Mouse (Mus musculus) limb, embryonic 14.5 days (tissue): Measurements from ENCODE around the gene Lrrc27. TPM values are rescaled to one million over a fixed set of nuclear protein-coding genes. Genes with fewer than 3 reads are reported as not detected.

ENCODE experiments used
- ATAC-seq: fragments of 200-750 bp; cut with Nextera tagmentation; 2 replicates; pipeline ENCODE4 v1.8.0; 2017; ENCODE audit warnings: low read depth, moderate number of reproducible peaks, moderate TSS enrichment; ENCODE audit not compliant: low FRiP score
- DNase-seq: peaks from one replicate; pipeline ENCODE4 v3.0.0-alpha.2; 2015; ENCODE audit warnings: low spot score
- H3K27ac ChIP-seq: fragments of 300-500 bp; sonication (generic); replicated peaks from 2 replicates; pipeline ENCODE4 v1.5.1; 2014; ENCODE audit warnings: low read depth, mild to moderate bottlenecking, low read length, moderate library complexity, mixed read lengths
- H3K27me3 ChIP-seq: fragments of 300-500 bp; sonication (generic); 2 replicates; pipeline ENCODE4 v1.6.1; 2014; ENCODE audit warnings: low read length, mixed read lengths; ENCODE audit not compliant: control insufficient read depth, insufficient read depth
- H3K36me3 ChIP-seq: fragments of 300-500 bp; sonication (generic); 2 replicates; pipeline ENCODE4 v1.6.1; 2014; ENCODE audit warnings: mild to moderate bottlenecking, low read length, moderate library complexity, mixed read lengths; ENCODE audit not compliant: control insufficient read depth, insufficient read depth
- H3K4me1 ChIP-seq: fragments of 300-500 bp; sonication (generic); 2 replicates; pipeline ENCODE4 v1.6.1; 2014; ENCODE audit warnings: antibody characterized with exemption, low read length, mixed read lengths; ENCODE audit not compliant: control insufficient read depth, insufficient read depth
- H3K4me2 ChIP-seq: fragments of 300-500 bp; sonication (generic); replicated peaks from 2 replicates; pipeline ENCODE4 v1.6.1; 2014; ENCODE audit warnings: low read depth, mild to moderate bottlenecking, low read length, moderate library complexity; ENCODE audit not compliant: severe bottlenecking
- H3K4me3 ChIP-seq: fragments of 300-500 bp; sonication (generic); replicated peaks from 2 replicates; pipeline ENCODE4 v1.5.1; 2014; ENCODE audit warnings: low read length
- H3K9ac ChIP-seq: fragments of 300-500 bp; sonication (generic); 2 replicates; pipeline ENCODE4 v1.6.1; 2014; ENCODE audit warnings: mild to moderate bottlenecking, low read depth, low read length, moderate library complexity; ENCODE audit not compliant: severe bottlenecking
- H3K9me3 ChIP-seq: fragments of 300-500 bp; sonication (generic); 2 replicates; pipeline ENCODE4 v1.6.1; 2016; ENCODE audit warnings: low read length; ENCODE audit not compliant: control insufficient read depth
- POLR2A ChIP-seq: fragments of 200-500 bp; IDR thresholded peaks from 2 replicates; pipeline ENCODE4 v1.8.0; 2012; ENCODE audit warnings: inconsistent platforms, mild to moderate bottlenecking, moderate library complexity, borderline replicate concordance; ENCODE audit not compliant: insufficient read depth, insufficient read length; ENCODE audit errors: extremely low read depth
- whole genome bisulfite sequencing: fragments of 180-500 bp; shearing (Covaris S2); extraction: QIAGEN DNeasy Blood & Tissue Kit; methylation state at CpG from one replicate; pipeline ENCODE4 v1.1.7; 2014; 5-methylcytosine and 5-hydroxymethylcytosine counted together
- polyA plus RNA-seq, 2 experiments: library from polyadenylated mRNA; depleted of rRNA in 1 of 2; stranded (reverse) in 1 of 2; unstranded in 1 of 2; fragments of >200 nt; fragmentation: Nextera tagmentation in 1 of 2; extraction: Ambion mirVana in 1 of 2; gene quantifications; 2 replicates each; pipeline versions ENCODE4 v1.2.1 to v1.2.3; 2012 to 2014

The Lrrc27 gene
- 3.9 and 6.1 TPM in 2 replicates for polyA plus RNA-seq (2012; rRNA removed)
- 3.2 and 4.2 TPM in 2 replicates for polyA plus RNA-seq (2014; fragmentation: Nextera tagmentation; extraction: Ambion mirVana)

GRCm38 (mm10) chr7:139212754-139213745 is at the start of gene Lrrc27, which contains the start of gene Stk32c:
Gene Lrrc27 (plus strand): TSS chr7:139212988.
Gene Stk32c (minus strand): TSS chr7:139213307.
- peak; percentile 59; the same call in 1 of the 2 replicates for TF ChIP-seq POLR2A
- ATAC-seq, result peak; percentile 98
- Histone ChIP-seq H3K27ac (peak within 1 kb of the TSS; percentile 91), H3K9ac (peak within 1 kb of the TSS; percentile 85), H3K36me3 (no peaks in the 10 kb centered on the region), H3K4me2 (peak within 1 kb of the TSS; percentile 69), H3K4me3 (peak within 1 kb of the TSS; percentile 61), H3K9me3 (no peaks in the 10 kb centered on the region), H3K4me1 (peaks cover 4% of the 10 kb centered on the region), H3K27me3 (no peaks in the 10 kb centered on the region)
- 2% methylated on average over 53 of the region's 53 CpGs for WGBS
- DNase-seq, result peak; percentile 98

- no peak overlapping the region for H3K4me2 ChIP-seq
- DNase-seq (no peak), ATAC-seq (no peak)
- H3K4me3 ChIP-seq, result no peak overlapping the region
- H3K27ac ChIP-seq, result no peak overlapping the region
- no peaks in the 10 kb centered on the region for H3K27me3 ChIP-seq
- H3K36me3 ChIP-seq, result no peaks in the 10 kb centered on the region
- no peaks in the 10 kb centered on the region for H3K9me3 ChIP-seq
- 51% methylated on average over 5 of the region's 5 CpGs for WGBS
- no peaks in the 10 kb centered on the region for H3K4me1 ChIP-seq
- no peak for TF ChIP-seq POLR2A
- H3K9ac ChIP-seq, result no peak overlapping the region
These were observed 48.4 kb upstream of the Lrrc27 start for GRCm38 (mm10) chr7:139164410-139164809.

GRCm38 (mm10) chr7:139169143-139169542 is 43.6 kb upstream of the Lrrc27 start:
- Histone ChIP-seq H3K36me3 (no peaks in the 10 kb centered on the region), H3K4me1 (no peaks in the 10 kb centered on the region), H3K27ac (no peak overlapping the region), H3K4me3 (no peak overlapping the region), H3K4me2 (no peak overlapping the region), H3K27me3 (no peaks in the 10 kb centered on the region), H3K9me3 (no peaks in the 10 kb centered on the region), H3K9ac (no peak overlapping the region)
- 38% methylated on average over 4 of the region's 4 CpGs for WGBS
- DNase-seq (no peak), ATAC-seq (no peak)
- no peak for TF ChIP-seq POLR2A

- Histone ChIP-seq H3K27ac (no peak overlapping the region), H3K4me3 (no peak overlapping the region), H3K9me3 (no peaks in the 10 kb centered on the region), H3K9ac (no peak overlapping the region), H3K4me2 (no peak overlapping the region), H3K36me3 (no peaks in the 10 kb centered on the region), H3K4me1 (no peaks in the 10 kb centered on the region), H3K27me3 (no peaks in the 10 kb centered on the region)
- no peak for TF ChIP-seq POLR2A
- WGBS, result 74% methylated on average over 5 of the region's 5 CpGs
- DNase-seq, result no peak
- no peak for ATAC-seq
These were observed 33.5 kb upstream of the Lrrc27 start for GRCm38 (mm10) chr7:139179299-139179698.

GRCm38 (mm10) chr7:139180058-139180457 is 32.7 kb upstream of the Lrrc27 start:
- Histone ChIP-seq H3K9ac (no peak overlapping the region), H3K4me1 (no peaks in the 10 kb centered on the region), H3K27ac (no peak overlapping the region), H3K4me2 (no peak overlapping the region), H3K9me3 (no peaks in the 10 kb centered on the region), H3K36me3 (no peaks in the 10 kb centered on the region), H3K27me3 (no peaks in the 10 kb centered on the region), H3K4me3 (no peak overlapping the region)
- DNase-seq, result no peak
- WGBS, result 80% methylated on average over 3 of the region's 3 CpGs
- TF ChIP-seq POLR2A, result no peak
- ATAC-seq, result no peak
